Mouse (Mus musculus) adrenal gland, postnatal 10 days (tissue): Measurements from ENCODE around the gene Capg. TPM values are rescaled to one million over a fixed set of nuclear protein-coding genes. Genes with fewer than 3 reads are reported as not detected.

Experiments used
- DNase-seq: peaks from one replicate; pipeline ENCODE4 v3.0.0; 2021; ENCODE audit warnings: mixed read lengths
- total RNA-seq, 2 experiments: library from RNA; stranded (reverse); gene quantifications; 2 replicates each; pipeline ENCODE4 v1.2.3; 2021

Gene Capg
- total RNA-seq, 2 experiments from 2014 or later, result 28.1 to 33.5 TPM

- no peak for DNase-seq
Observed at GRCm38 (mm10) chr6:72568736-72569135, 24.5 kb downstream of the Capg start.

DNA sequence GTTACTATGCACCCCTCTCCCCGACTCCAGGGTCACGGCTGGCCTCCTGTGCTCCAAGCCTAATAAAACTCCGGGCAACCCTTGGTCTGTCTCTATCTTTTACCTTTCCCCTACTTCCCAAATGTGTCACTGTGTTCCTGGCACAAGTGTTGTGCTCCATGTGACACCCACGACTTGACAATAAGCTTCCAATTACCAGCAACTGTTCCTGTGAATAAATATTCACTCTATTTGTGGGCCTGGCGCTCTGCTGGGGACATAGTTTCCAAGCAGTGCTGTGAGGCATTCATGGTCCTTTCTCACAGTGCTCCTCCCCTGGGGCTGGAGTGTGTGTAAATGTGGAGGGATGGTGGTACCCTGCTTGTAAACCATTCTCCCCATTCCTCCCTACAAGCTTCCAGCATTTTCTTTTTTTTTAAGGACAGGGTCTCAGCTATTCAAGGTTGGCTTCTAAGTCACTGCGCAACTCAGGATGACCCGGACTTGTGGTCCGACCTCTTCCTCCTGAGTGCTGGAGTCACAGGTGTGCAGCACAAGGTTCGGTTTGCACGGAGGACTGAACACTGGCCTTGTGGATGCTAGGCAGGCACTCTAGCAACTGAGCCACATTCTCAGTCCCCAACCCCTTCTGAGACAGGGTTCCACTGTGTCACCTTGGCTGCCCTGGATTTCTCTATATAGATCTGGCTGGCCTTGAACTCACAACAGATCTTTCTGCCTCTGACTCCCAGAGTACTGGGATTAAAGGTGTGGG, 26.6 kb downstream of the Capg start:
- DNase-seq, result no peak

GRCm38 (mm10) chr6:72571826-72572225, 27.6 kb downstream of the Capg start:
- DNase-seq, result no peak

DNA sequence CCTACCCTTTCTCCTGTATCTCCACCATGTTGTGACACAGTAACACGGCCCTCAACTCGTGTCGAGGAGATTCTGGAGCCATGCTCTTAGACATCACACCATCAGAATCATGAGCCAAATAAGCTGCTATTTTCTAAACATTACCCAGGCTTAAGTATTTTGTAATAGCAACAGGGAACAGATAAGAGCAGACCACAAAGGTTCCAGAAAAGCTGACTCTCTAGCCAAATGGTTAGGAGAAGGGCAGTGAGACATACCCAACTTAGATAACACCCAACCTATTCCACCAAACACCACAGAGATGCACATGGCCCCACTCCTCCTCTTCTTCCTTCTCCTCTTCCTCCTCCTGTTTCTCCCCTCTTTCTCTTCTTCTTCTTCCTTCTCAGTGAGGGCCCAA, 31.9 kb downstream of the Capg start:
- no peak for DNase-seq

DNA sequence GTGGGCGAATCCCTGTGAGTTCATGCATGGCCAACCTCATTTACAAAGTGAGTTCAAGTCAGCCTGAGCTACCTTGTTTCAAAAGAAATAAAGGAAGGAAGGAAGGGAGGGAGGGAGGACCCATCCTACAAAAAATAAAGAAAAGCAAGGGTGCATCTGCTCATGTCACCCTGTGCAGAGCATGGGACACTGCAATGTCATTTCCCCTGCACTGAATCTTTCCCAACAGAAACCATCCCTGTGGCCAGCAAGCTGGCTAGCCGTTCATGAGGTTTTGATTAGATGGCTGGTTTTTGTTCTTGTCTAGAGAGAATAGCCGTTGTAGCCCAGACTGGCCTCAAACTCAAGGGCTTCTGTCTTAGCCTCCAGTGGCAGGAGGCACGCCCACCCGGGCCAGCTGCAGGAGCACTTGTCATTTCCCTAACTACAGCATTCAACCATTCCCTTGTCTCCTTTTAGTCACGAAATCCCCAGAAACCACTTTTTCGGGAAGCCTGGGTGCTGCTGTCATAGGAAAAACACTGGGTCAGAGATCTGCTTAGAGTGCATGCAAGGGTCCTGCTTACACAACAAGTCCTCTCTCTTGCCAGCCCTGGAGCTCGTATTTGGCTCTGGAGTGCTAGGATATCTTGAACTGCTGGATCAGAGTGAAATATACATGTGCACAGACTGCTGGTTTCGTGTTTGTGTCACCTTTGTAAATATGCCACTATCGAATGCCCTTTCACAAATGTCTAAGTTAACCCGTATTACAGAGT, 37.6 kb downstream of the Capg start:
- no peak for DNase-seq

- DNase-seq, result no peak
Observed at GRCm38 (mm10) chr6:72583211-72583839, 39.1 kb downstream of the Capg start.

DNA sequence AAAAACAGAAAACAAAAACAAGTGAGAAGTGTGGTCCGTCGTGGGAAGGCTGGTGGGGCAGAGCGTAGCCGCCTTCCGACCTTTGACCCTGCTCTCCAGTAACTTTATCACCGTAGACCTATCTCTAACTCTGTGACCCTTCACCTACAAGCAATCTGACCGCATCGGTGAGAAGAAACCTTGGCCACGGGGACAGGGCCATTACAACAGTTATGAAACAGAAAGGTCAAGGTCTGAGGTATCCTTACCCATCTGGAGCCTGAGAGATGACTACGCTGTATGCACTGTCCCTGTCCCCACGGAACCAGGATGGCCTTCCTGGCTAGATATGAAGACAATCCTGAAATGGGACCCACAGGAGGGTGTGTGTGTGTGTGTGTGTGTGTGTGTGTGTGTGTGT, 40.0 kb downstream of the Capg start:
- no peak for DNase-seq

DNA sequence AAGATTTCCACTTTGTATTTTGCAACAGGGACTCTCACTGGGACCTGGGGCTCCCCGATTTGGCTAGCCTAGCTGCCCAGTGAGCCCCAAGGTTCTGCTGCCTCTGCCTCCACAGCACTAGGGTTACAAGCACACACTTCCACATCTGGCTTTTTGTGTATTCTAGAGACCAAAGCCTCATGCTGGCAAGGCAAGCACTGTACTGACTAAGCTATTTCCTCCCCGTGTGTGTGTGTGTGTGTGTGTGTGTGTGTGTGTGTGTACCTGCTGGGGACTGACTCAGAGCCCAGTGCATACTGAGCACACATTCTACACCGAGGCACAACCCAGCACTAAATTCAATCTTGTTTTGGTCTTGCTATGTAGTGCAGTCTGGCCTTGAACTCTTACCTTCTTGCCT, 42.5 kb downstream of the Capg start:
- DNase-seq, result no peak

GRCm38 (mm10) chr6:72588307-72588706, 44.1 kb downstream of the Capg start:
- no peak for DNase-seq

DNA sequence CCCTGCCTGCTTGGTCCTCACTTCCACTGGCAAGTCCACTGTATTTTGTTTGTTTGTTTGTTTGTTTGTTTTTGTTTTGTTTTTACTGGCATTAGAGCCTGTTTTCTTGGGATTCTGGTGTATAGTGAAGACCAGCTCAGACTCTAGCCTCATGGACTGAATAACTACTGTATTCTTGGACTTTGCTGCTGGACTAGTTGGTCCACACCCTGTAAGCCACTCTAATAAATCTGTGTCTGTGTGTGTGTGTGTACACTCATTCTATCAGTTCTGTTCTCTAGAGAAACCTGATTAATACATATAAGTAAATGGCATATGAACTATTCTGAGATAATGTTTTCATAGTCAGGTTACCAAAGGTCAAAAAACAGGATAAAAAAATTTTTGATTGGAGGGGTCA, 45.9 kb downstream of the Capg start:
- no peak for DNase-seq

DNA sequence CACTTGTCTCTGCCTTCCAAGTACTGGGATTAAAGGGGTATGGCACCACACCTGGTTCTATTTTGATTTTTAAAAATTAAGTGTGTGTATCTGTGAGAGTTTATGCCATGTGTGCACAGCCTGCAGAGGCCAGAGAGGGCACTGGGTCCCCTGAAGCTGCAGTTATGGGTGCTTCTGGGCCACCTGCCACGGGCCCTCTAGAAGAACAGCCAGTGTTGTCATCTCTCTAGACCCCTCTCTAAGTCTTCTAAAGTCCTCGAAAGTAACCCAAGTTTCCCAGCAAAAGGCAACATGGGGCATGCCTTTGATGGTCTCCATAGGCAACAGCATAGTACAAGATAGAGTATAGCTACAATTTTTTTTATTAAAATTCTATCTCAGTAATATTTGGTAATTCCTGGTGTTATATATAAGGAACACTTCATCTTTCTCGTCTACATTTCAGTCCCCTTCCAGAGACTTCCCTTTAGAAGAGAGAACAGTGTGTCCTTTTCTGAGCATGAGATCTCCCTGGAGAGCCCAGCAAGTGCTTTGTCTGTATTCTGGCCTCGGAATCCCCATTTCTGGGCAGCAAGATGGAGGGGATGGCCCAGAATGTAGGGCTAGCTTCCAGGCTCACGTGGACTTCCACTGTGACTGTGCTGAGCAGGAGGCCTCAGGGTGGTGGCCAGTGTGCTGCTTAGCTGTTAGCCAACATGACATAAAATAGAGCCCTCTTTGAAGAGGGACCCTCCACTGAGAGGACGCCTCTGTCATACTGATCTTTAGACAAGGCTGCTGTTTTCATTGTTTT, 49.0 kb downstream of the Capg start:
- no peak for DNase-seq

GRCm38 (mm10) chr6:72593914-72594313, 49.7 kb downstream of the Capg start:
- DNase-seq, result no peak

DNA sequence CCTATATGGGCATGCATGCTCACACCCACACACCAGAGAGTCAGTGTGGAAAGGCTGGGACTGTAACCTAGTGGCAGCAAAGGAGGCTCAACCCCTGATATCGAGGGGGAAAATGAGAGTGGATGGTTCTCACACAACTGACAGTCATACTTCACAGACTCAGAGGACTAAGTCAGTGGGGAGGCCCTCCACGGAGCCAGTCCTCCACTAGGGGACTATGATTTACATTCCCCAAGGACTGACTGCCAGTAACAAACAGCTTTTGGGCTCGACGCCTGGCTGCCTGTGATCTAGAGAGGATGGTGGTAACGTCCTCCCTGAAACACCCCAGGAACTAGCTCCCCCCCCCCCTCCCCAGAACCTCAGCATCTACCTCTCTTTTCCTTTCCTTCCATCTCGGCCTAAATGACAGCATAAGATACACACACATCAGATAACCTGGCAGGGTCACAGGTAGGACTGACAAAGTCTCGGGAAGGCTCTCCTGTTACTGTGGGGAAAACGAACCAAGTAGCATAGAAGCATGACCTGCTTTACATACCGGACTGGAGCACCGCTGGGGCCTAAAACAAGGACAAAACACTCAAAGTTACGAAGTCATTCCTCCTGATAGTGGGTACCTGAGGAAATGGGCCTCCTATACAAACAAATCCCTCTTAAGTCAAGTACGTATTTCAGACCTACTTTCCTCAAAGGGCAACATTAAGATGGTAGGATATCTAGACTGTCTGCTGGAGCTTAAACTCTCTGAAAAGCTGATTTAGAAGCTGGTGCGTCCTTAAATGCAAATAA, 53.1 kb downstream of the Capg start:
- DNase-seq, result peak; percentile 61

- peak; percentile 96 for DNase-seq
Observed at GRCm38 (mm10) chr6:72597956-72598753, 54.0 kb downstream of the Capg start, which contains the start of the genes Elmod3 and Retsat. Gene Elmod3 (minus strand): TSS chr6:72598413. Gene Retsat (plus strand): TSS chr6:72598475.

DNA sequence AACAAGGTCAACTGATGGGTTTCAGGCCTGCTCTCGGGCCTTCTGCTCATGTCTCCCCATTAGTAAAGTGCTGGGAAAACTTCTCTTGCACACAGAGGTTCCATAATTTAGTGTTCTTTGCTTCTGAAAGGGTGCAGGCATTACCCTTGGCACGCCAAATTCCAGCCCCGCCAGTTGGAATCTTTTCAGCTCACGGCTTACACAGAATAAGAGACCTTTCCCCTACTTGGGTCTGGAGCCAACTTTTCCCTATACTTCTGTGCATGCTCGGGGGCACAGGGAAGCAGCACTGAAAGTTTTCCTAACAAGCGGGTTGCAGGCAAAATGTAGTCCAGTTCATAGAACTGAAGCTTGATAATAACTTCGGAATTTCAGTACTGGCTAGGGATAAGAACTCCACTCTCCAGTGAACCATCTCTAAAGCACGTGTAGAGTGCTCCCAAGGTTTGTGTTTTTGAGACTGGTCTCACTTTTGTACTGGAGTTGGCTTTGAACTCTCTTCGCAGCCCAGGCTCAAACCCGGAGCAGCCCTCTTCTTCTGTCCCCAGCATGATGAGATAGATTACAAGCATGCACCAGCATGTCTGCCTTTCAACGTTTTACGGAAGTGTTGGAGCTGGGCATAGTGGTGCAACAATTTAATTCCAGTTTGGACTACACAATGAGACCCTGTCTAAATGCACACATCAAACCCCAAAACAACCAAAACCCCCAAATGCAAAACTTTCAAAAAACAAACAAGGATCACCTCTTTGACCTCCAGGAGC, 54.8 kb downstream of the Capg start:
- peak; percentile 79 for DNase-seq

DNA sequence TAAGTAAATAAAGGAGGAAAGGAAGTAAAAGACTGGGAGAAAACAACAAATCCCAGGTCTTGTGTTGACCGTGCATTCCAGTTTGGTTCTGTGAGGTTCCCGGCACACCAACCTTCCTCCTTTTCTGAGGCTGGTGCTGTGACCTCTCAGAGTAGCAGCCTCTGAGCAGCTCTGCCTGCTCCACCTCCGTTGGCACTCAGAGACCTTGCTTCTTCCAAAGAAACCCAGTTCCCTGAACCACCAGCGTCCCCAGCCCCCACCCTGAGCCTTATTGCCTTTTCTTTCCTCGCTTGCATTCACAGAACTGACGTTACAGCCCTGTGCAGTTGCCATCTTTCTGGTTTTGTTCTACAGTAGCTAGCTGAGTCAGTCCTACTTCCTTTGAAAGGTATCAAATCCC, 56.0 kb downstream of the Capg start:
- peak; percentile 52 for DNase-seq

DNA sequence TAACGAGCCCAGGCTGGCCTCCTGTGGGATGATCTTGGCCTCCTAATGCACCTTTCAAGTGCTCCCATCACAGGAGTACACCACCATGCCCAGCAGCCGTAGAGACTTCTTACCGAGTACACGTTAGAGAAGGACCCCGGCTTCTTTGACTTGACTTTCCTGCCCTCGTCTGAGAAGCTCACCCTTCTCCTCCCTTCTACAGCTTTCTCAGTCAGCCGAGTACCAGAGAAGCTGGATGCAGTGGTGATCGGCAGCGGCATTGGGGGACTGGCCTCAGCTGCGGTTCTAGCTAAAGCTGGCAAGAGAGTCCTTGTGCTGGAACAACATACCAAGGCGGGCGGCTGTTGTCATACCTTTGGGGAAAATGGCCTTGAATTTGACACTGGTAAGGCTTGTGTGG, 56.6 kb downstream of the Capg start:
- DNase-seq, result no peak

GRCm38 (mm10) chr6:72601732-72602131, 57.5 kb downstream of the Capg start:
- DNase-seq, result peak; percentile 89

- DNase-seq, result no peak
Observed at GRCm38 (mm10) chr6:72604066-72604465, 59.9 kb downstream of the Capg start.

DNA sequence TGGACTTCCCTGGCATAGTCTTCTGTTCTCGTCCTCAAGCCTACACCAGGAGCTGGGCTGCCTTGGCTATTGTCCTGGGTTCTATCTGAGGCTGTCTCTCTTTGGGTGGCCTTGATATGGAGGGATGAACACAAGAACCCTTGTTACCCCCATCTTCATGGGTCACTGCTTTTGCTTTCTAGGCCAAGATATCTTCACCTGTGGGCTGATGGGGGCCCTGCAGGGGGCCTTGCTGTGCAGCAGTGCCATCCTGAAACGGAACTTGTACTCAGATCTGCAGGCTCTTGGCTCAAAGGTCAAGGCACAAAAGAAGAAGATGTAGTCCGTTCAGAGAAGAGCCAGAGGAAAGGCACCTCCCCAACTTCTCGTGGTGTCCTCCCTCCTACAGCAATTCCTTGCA, 62.9 kb downstream of the Capg start:
- DNase-seq, result no peak
